Mouse (Mus musculus): Measurements from ENCODE around the gene Il10rb. TPM values are rescaled to one million over a fixed set of nuclear protein-coding genes. Genes with fewer than 3 reads are reported as not detected.

The Il10rb gene
- polyA plus RNA-seq, 1 experiment from 2014 or later, result 29.5 TPM

- H3K4me3 ChIP-seq, result no peak overlapping the region
- H3K4me2 ChIP-seq, result no peak overlapping the region
- no peak overlapping the region for H3K27ac ChIP-seq
- H3K4me1 ChIP-seq, result no peaks in the 10 kb centered on the region
- no peak overlapping the region for H3K9ac ChIP-seq
- WGBS, result 80% methylated on average over 6 of the region's 6 CpGs
- H3K27me3 ChIP-seq, result no peaks in the 10 kb centered on the region
- peaks cover 2% of the 10 kb centered on the region; the same call in 1 of the 2 replicates for H3K36me3 ChIP-seq
- H3K9me3 ChIP-seq, result no peaks in the 10 kb centered on the region
- no peak for ATAC-seq (ENCODE audit: insufficient number of reproducible peaks, low FRiP score, low TSS enrichment, low read depth)
Observed at GRCm38 (mm10) chr16:91471481-91471880, 65.5 kb downstream of the Il10rb start.

Other genes with a start within 250 kb of the Il10rb start
- gene Olig2, start 180.7 kb upstream of the Il10rb start, polyA plus RNA-seq (2015; fragmentation: Nextera tagmentation; extraction: Ambion mirVana), result not detected in 2 replicates
- 0.10 and 0.22 TPM in 2 replicates for gene Olig1, start 136.4 kb upstream of the Il10rb start, polyA plus RNA-seq (2015; fragmentation: Nextera tagmentation; extraction: Ambion mirVana)
- 59.4 and 70.0 TPM in 2 replicates for gene Ifnar2, start 33.4 kb upstream of the Il10rb start, polyA plus RNA-seq (2015; fragmentation: Nextera tagmentation; extraction: Ambion mirVana)
- 0.66 TPM in 1 of 2 replicates, not detected in the other for gene Gm21970, start 14.4 kb upstream of the Il10rb start, polyA plus RNA-seq (2015; fragmentation: Nextera tagmentation; extraction: Ambion mirVana)
- gene Ifnar1, start 79.1 kb downstream of the Il10rb start, polyA plus RNA-seq (2015; fragmentation: Nextera tagmentation; extraction: Ambion mirVana), result 54.2 and 55.0 TPM in 2 replicates
- 56.6 and 67.3 TPM in 2 replicates for gene Ifngr2, start 140.9 kb downstream of the Il10rb start, polyA plus RNA-seq (2015; fragmentation: Nextera tagmentation; extraction: Ambion mirVana)
- 53.6 and 54.3 TPM in 2 replicates for gene Tmem50b, start 191.6 kb downstream of the Il10rb start, polyA plus RNA-seq (2015; fragmentation: Nextera tagmentation; extraction: Ambion mirVana)
- 3.1 and 3.8 TPM in 2 replicates for gene Dnajc28, start 212.9 kb downstream of the Il10rb start, polyA plus RNA-seq (2015; fragmentation: Nextera tagmentation; extraction: Ambion mirVana)
- 99.0 and 102 TPM in 2 replicates for gene Gart, start 240.8 kb downstream of the Il10rb start, polyA plus RNA-seq (2015; fragmentation: Nextera tagmentation; extraction: Ambion mirVana)
- 110 and 121 TPM in 2 replicates for gene Son, start 241.3 kb downstream of the Il10rb start, polyA plus RNA-seq (2015; fragmentation: Nextera tagmentation; extraction: Ambion mirVana)